Mouse (Mus musculus): ENCODE results near the gene Hist1h2ao.

DNA sequence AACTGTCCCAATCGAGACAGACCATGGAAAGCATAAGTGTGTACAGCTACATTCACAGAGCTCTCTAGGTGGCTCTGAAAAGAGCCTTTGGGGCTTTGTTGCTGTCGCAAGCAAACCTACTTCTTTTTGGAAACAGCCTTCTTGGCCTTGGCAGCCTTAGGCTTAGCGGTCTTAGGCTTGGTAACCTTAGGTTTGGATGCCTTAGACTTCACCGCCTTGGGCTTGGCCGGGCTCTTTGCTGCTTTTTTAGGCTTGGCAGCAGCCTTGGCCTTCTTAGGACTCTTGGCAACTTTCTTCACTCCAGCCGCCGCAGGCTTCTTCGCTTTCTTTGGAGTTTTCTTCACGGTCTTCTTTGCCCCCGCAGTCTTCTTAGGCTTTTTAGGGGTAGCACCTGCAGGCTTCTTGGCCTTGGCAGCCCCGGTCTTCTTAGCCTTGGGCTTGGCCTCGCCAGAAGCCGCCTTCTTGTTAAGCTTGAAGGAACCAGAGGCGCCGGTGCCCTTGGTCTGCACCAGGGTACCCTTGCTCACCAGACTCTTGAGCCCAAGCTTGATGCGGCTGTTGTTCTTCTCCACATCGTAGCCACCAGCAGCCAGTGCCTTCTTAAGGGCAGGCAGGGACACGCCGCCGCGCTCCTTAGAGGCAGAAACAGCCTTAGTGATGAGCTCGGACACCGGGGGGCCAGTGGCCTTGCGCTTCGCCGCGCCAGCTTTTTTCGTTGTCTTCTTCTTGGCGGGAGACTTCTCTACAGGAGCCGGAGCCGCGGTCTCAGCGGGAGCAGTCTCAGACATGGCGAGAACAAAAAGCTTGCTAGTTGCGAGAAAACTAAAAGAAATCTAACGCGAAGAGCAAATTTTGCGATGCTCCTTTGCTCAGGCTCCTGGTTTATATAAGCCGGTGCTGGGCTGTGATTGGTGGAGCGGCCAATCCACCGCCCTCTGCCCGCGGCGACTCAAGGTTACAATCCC, 30.2 kb upstream of the Hist1h2ao start, which contains the start of gene Hist1h1b:
- no peak for TF ChIP-seq CTCF (IDR thresholded peaks at IDR 0.05; ENCODE audit: low read depth)
- TF ChIP-seq EP300 (optimal IDR thresholded peaks at IDR 0.05), result no peak

Measured in stomach, postnatal 0 days (tissue).